Mouse (Mus musculus): ENCODE results near the gene Eif2d. TPM values are rescaled to one million over a fixed set of nuclear protein-coding genes. Genes with fewer than 3 reads are reported as not detected.

Gene Eif2d
- total RNA-seq, 2 experiments from 2014 or later: 36.4 to 38.2 TPM

DNA sequence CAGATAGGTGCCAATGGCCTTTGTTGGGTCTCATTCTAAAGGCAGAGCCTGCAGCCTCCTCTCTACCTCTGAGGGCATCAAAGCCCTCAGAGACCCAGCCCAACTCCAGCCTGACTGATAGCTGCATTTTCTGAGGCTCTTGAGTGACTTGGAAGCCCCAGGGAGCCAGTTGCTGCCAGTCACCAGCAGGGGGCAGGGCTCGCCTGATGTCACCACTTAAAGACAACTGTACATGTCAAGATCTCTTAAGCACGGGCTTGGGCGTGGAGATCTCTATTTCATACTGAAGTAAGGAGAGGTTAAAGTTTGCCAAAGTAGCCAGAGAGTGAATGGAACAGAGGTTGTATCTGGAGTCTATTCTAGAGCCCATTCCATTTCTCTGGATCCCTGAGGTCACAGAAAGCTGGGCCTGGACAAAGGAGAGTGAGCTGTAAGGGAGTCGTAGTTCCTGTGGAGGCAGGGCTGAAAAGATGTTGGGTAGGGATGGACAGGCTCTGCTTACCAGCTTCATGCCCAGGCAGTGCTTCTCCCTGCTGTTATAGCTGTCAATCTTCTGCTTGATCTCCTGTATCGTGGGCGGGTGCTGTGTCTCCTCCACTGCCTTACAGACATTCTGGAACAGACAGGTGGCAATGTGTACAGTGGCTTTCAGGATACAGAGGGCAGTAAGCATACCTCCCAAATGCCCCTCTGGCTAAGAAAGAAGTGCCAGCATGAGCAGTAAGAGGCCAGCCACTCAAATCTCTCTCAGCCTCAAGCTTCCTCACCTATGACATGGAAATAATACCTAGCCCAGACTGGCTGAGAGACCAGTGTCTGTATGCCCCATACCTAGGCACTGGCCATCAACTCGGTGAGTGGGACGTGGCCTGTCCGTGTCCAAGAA lies 28.9 kb downstream of the Eif2d start:
- intact Hi-C loops (cut with DNase I): loop anchor here (1.0 to 2.0 kb wide), 2 partner anchors 64 to 77 kb away; no protein-coding TSS in a partner anchor
- peak; percentile 85 to 88 for DNase-seq

DNA sequence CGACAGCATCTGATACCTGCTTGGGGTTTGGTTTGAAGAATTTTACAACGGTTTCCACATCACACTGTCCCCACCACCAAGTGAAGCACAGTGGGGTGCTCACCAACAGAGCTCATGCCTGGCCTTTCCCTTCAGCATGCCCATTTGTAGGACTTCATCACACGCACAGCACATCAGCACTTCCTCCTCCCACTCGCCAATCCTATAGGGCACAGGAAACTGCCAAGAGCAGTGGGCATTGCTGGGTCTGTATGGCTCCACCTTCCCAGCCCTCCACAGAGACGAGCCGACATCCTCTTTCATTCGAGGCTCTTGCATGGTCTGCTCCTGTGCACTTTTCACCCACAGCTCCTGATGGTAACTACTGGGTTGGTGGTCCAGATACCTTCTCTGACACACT lies 30.2 kb downstream of the Eif2d start:
- intact Hi-C loops (cut with DNase I): no loop called here
- DNase-seq: no peak

DNA sequence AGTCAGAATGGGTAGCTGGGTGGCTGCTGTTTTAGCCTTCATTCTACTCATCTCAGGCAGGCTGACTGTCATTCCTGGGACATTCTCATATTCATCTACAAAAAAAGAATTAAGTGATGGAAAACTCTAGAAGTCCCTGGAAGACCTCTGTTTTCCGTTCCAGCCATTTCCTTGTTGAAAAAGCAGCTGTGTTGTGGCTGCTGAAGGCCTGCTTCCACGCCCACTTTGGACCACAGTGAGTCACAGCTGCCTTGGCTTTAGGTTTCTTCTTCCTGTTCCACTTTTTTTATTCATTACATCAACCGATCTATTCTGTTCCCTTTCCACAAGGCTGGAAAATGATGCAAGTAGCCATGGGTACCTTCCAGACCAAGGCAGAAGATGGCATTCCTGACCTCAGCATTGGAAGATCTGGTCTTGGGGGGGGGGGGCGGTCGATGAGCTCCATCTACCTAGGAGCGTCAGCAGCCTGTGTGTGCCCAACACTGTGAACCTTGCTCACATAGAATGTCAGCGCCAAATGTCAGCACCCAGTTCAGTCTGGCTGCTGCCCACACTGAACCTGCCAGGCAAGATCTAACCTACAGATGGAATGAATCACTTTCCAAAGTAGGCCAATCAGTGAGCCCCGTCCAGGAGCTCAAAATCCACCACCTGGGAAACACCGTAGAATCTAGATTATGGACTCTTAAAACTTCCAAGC lies 31.4 kb downstream of the Eif2d start:
- intact Hi-C loops (cut with DNase I): no loop called here

DNA sequence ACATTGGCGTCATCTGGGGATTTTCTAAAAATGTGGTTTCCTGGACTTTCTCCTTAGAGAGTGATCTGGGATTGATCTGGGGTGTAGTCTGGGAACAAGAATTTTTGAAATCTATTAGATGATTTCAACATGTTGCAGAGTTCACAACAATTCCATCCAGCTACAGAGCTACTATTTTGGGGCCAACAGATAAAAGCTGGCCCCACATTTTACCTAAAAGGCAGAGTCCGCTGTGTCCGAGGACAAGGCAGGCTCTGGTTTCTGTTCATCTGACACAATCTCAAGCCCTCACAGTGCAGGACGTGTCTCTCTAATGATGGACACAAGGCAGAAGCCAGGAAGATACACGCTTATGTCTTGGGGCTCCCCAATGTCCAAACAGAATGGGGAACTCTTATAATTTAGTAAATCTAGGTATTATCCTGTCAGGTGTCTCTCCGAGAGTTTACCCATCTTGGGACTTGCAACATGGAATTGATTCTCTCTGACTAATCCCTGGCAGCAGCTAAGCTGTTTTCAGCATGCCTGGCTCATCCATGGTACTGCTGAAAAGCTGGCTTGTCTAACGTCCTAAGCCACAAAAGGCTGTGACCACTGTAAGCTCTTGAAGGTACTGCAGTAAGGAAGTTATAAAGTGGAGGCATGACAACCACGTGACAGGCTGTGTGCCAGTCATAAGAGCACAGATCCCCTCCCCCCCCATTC lies 32.1 kb downstream of the Eif2d start:
- intact Hi-C loops (cut with DNase I): no loop called here
- no peak for DNase-seq

More for the DNA sequence above, 31.4 kb downstream of the Eif2d start:
- DNase-seq: peak; percentile 53 to 54

DNA sequence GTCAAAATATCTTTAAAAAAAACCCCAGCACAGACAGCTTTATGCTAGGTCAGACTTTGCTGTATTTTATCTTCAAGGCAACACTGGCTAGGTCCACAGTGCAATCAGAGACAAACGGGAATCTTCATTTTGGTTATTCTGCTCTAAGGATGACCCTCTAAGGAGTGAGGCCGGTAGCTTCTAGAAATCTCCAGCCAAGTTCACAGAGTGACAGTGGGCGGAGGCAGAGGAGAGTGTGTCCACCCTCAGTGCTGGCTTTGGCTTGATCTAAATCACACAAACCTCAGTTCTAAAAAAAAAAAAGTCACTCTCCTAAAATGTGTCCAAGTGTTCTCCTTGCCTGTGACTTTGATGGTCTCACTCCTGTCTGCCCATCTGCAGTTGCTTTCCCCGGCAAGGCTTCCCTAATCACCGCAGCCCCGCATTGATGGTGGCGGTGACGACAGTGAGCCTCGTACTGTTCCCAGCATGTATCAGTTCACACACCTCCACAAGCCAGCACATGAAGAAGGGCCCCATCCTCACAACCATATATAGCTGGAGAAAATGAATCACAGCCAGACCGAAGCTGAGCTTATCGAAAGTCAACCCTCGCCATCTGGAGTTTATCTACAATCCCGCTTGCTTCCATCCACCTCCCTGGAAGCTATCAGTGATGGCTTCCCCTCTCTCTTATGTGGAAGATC lies 33.0 kb downstream of the Eif2d start:
- intact Hi-C loops (cut with DNase I): no loop called here

DNA sequence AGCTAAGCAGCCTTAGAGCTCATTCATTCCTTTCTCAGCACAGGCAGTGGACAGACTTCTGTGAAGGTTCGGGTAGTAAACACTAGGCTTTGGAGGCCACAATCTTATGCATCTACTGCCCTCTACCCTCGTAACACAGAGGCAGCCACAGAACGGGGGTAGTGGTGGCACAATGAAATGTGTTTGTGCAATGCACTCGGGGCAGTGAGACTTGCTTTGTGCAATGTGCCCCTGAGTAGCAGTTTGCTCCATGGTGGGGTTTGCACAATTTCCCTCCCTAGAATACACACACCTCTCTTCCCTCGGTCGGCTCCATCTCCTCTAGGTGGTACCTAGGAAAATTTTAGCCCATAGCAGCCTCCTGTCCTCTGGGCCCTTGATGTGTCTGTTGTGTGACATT lies 34.0 kb downstream of the Eif2d start:
- no peak for DNase-seq
- intact Hi-C loops (cut with DNase I): no loop called here

More for the DNA sequence above, 33.0 kb downstream of the Eif2d start:
- no peak for DNase-seq

DNA sequence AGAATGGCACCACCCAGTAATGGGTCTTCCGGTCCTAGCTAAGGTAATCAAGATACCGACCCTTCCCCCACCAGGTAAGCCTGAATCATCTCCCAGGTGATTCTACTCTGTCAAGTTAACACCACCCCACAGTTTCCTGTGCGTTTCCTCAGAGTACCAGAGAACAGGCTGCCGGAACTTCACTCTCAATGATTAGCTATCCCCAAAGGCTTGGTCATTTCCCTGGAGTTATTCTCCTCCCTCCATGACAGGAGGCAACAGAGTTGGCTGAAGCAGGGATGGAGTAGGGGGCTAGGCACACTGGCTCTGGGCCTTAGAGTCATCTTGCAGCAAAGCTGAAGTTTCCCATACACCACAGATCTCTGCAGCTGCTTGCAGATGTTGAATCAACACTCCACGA lies 34.9 kb downstream of the Eif2d start:
- no peak for DNase-seq
- intact Hi-C loops (cut with DNase I): no loop called here

DNA sequence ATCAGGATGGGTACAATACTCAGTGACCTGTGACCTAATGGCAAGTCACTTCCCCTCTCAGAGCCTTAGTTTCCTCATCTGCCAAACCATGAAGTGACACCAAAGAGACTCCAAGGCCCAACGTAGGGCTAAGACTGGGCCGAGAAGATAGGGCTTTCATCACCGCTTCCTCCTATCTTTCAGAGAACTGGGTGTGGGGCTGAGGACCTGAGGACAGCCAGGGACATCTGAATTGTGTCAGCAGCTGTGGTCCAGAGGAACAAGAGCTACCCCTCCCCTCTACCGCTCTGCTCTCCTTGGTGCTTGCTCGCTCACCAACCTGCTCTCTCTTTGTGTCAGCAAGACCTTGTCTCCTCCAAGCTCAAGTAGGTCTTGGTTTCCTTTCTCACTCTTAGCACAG lies 35.7 kb downstream of the Eif2d start:
- intact Hi-C loops (cut with DNase I): no loop called here

DNA sequence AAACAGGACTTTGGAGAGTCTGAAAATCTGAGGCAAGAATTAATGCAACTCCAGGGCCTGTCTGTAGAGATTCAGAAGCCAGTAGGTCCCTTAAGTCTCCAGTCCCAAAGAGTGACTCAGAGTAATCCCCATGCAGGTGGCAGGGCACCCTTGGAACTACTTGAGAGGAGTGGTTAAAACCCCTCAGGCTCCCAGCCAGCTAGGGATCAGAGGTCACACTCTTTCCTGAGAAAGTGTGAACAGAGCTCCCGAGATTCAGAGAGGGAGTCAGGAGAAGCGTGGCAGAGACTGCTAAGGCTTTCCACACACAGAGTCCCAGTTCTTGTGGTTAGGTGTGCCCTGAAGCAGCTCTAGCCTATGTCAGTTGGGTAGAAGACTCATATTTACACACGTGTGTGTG lies 40.8 kb downstream of the Eif2d start:
- DNase-seq: no peak
- intact Hi-C loops (cut with DNase I): no loop called here

More for the DNA sequence above, 35.7 kb downstream of the Eif2d start:
- DNase-seq: no peak

DNA sequence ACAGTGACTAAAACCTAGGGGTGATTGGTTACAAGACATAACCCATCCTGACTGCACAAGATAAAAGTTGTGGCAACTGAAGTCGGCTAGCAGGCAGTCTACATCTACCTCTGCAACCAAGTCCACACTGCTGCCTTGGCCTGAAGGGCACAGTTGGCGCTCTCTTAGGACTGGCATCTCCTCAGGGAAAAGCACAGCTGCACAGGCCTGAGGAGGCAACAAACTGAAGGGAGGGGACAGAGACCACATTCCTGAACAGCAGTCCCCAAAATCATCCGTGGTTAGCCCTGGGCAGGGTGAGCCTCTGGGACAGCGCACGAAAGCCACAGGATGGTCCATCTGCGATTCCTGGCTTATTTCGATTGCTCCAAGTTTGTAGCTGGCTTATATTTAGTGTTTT lies 42.7 kb downstream of the Eif2d start:
- intact Hi-C loops (cut with DNase I): no loop called here
- DNase-seq: no peak

DNA sequence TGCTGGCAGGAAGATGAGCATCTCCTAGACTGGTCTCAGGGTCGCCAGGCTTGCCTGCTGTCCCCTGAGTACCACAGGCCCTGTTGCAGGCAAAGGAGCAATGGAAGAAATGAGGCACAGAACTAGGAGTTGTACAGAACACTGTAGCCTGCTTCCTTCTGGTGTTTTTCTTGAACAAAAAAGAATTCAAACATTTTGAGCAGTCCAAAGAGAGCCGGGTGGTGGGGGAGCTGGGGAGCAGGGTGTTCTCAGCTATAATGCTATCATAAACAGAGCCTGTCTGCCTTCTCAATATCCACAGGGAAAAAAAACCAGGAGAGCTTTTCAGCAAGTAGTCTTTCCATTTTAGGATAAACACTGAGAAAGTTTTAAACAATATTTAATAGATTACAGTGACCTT lies 43.1 kb downstream of the Eif2d start:
- intact Hi-C loops (cut with DNase I): no loop called here
- no peak for DNase-seq

DNA sequence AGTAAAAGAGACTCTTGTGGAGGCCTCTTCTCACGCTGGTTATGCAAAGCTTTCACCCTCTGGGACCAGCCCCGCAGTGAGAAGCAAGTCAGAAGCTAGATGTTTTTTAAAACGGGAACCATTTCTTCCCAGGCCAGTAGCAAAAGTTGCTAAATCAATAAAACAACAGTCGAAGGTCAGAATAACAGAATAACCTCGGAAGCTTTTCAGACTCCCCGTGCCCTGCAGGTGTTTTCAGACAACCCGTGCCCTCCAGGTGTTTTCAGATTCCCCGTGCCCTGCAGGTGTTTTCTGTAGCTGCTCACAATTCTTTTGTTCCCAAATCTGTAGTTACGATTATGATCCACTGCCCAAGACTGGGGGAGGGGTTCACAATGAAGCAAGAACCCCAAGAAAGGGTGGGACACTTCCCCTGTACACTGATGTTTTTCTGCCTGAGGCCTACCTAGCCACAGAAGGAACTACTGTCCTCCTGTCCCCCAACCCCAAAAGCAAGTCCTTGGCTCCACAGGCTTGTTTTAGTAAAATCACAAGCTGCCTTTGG lies 45.5 kb downstream of the Eif2d start:
- DNase-seq: no peak
- intact Hi-C loops (cut with DNase I): no loop called here

DNA sequence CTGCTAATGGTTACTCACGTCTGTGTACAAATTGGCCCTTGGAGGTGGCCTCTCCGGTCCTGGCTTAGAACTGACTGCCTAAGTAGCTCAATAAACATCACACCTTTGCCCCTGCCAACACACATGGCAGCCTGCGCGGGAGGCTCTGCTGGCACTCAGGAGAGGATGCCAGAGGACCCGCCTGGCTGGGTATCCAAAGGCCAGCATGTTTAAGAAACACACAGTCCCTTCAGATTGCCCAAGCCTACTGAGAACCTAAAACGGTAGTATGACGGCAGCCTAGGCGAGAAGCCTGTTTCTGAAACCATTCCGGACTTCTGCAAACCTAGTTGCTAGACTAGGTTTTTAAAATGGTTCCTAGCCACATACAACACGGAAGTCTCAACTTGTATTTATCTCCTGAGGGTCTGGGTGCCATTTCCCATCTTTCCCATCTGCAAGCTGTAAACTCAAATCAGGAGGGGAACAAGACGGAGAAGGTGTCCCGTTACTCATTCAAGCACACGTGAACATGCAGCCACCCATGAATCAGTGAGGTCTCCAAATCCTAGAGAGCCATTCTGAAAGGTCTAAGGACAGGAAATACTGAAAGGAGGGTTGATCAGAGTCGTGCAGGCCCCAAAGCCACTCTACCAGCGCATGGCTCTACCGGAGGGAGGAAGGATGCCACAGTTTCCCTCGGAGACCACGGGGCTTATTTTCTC lies 46.3 kb downstream of the Eif2d start:
- DNase-seq: no peak
- intact Hi-C loops (cut with DNase I): no loop called here

DNA sequence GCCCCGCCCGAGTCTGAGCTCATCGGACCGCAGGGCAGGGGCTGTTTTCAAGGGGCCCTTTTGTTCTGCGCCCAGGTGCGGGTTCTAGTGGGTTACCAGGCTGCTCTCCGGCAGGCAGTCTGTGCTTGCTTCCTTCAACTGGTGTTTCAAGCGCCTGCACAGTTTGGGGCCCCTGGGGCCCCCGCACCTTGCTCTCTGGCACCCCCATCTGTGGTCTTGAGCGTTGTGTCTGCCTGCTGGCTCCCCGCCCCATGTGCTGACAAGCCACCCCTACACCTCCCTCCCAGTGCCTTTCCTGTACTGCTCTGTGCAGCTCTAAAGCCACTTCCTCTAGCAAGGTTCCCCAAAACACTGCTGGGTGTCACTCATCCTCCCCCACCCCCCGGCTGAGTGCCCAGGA lies 47.0 kb downstream of the Eif2d start:
- intact Hi-C loops (cut with DNase I): no loop called here
- DNase-seq: peak; percentile 51 to 66

DNA sequence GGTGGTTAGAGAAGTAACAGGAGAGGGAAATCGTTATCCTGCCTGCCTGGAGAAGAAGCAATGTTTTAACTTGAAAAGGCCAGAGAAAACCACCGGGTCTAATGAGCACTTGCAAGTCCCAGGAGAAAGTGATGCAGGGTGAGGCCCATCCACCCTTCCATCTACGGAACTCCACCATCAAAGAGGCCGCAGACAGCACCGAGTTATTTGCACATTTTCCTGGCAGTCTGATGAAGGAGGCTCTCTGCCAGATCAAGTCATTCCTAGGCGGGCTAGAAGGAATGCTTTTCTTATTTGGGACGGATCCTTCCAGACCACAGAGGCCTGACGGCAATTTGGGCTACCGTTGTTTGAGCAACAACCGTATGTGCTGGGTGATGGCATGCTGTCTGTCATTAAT lies 47.6 kb downstream of the Eif2d start:
- DNase-seq: peak in 1 of 2 experiments; percentile 51
- intact Hi-C loops (cut with DNase I): no loop called here

DNA sequence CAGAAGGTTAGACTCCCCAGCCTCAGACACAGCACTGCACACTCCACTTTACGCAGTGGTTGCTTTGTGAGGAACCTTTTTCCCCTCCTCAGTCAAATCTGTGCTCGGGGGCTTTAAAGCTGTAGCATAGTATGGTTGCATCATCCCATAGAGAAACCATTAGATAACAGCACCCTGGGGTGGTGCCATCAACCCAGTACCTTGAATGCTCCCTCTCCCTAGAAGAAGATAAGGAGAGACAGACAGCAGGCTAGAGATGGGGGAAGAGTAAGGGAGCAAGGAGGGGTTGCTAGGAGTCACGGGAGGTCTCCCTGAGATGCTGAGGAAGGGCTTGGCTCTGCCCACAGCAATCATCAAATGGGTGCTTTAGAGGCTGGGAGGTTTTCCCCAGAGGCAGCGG lies 48.4 kb downstream of the Eif2d start:
- intact Hi-C loops (cut with DNase I): no loop called here
- no peak for DNase-seq

DNA sequence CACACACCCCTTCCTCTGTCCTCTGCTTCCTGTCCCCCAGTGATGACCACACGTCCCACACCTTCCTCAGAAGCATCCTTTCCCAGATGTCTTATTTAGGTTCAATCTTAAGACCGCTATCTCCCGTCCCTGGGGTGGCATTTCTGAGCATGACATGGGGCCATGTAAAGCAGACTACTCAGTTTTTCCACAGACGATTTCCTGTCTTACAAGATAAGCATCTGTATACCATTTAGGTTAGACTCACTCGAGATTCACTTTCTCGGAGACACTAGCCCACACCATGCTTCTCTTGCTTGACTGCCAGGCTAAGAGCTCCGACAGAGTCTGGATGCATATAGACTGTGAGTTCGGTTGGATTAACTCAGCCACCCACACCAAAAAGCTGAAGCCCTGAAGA lies 51.5 kb downstream of the Eif2d start:
- intact Hi-C loops (cut with DNase I): no loop called here
- DNase-seq: no peak

DNA sequence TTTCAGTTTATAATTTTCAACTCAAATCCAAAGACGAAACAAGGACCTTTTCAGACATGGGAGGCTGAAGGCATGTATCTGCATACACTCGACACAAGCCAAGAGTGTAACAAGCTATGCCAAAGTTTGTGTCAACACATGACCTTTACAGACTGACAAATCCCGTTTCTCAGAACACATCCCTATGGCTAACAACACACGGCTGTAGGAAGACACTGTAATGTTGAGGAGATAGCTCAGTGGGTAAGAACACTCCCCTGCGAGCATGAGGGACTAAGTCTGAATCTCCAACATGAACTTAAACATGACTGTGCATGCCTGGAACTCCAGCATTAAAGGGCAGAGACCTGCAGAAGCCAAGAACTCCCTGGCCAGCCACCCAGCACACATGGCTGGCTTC lies 53.4 kb downstream of the Eif2d start:
- no peak for DNase-seq
- intact Hi-C loops (cut with DNase I): no loop called here

DNA sequence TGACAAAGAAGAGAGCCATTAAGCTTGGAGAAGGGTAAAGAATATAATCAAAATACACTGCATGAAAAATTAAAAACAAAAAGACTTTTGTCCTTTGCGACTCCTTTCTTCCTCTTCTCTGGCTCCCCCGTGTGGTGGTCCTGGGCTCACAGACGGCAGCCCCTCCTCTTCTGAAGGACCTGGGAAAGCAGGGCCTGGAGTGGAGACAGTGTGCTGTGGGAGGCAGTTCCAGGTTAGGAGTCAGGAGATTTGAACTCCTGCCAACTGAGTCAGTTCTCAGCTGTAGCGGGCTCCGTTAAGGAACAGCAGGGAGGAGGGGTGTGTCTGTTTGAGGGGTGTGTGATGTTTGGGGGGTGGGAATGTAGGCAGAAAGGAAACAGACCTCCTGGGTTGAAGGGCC lies 54.5 kb downstream of the Eif2d start:
- peak; percentile 80 to 87 for DNase-seq
- intact Hi-C loops (cut with DNase I): no loop called here

DNA sequence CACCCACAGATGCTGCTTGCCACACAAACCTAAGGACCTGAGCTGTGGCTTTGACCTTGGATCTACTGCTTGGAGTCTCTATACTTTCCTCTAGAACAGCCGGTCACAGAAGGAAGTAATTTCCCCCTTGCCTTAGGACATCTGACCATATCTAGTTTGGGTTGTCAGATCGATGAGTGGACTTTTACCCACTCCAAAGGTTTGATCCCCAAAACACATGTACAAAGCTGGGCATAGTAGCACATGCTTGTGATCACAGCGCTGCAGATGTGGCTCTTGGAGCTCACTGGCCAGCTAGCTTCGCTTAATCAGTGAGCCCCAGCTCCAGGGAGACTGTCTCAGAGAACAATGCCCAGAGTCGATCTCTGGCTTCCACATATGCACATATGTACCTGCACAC lies 55.1 kb downstream of the Eif2d start:
- no peak for DNase-seq
- intact Hi-C loops (cut with DNase I): no loop called here

Data from heart, postnatal 14 days (tissue).